Mouse (Mus musculus) MEL (cell line): Measurements from ENCODE around the gene Txnrd1.

ENCODE experiments used
- CHD1 ChIP-seq: IDR thresholded peaks from 2 replicates; pipeline ENCODE4 v1.6.1; 2012; ENCODE audit warnings: low read depth, mild to moderate bottlenecking, inconsistent platforms, low read length, improper control_type of control experiment
- ZC3H11A ChIP-seq: IDR thresholded peaks from 2 replicates; pipeline ENCODE4 v1.6.1; 2012; ENCODE audit warnings: low read depth, mild to moderate bottlenecking, inconsistent platforms, low read length, improper control_type of control experiment

DNA sequence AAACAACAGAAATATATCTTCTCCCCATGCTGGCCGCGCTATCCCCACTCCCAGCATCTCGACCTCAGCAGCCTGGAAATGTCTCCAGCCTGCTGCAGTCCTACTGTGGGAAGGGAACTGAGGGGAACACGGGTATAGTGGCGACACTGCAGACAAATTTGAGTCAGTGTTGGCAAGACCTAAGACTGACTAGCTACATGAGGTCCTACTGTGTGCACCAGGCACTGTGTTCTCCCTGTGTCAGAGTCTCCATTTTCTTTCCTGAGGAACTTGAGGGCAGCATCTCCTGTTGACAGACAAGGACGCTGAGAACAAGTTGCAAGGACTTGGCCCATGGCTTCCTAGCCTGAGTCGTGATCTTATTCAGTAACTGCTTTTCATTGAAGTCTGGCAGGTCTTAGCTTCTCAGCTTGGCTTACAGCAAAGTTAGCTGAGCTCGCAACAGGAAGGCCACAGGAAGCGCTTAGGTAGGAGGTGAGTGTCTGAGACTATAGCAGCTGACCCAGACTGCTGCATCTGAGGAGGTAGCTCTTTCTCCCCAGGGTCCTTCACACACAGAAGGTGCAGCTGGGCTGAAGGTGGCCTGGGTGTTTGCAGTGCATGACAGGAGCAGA is 58.8 kb downstream of the Txnrd1 start:
- no peak for TF ChIP-seq CHD1
- no peak for TF ChIP-seq ZC3H11A
